Mouse (Mus musculus): ENCODE results near the gene Hnrnpl. TPM values are rescaled to one million over a fixed set of nuclear protein-coding genes. Genes with fewer than 3 reads are reported as not detected.

Gene Hnrnpl
- polyA plus RNA-seq, 1 experiment from 2014 or later, result 372 TPM

- no peaks in the 10 kb centered on the region for H3K9me3 ChIP-seq
- no peak overlapping the region for H3K4me3 ChIP-seq
- peaks cover 13% of the 10 kb centered on the region for H3K36me3 ChIP-seq
- H3K27ac ChIP-seq, result 0 out of 2 replicates have a peak overlapping the region, but pooled peaks have one; percentile 19
- ATAC-seq (ENCODE audit: insufficient number of reproducible peaks, insufficient read depth, low FRiP score, low TSS enrichment), result no peak
- H3K4me2 ChIP-seq (replicated peaks), result no peak overlapping the region
- H3K9ac ChIP-seq, result no peak overlapping the region
- H3K27me3 ChIP-seq, result no peaks in the 10 kb centered on the region
- peaks cover 18% of the 10 kb centered on the region for H3K4me1 ChIP-seq
Observed at GRCm38 (mm10) chr7:28791706-28792105, 16.6 kb upstream of the Hnrnpl start.

GRCm38 (mm10) chr7:28792391-28793185 lies 15.8 kb upstream of the Hnrnpl start:
- Histone ChIP-seq H3K27ac (0 out of 2 replicates have a peak overlapping the region, but pooled peaks have one; percentile 19), H3K4me3 (no peak overlapping the region), H3K36me3 (peaks cover 6% of the 10 kb centered on the region), H3K4me2 (replicated peaks) (no peak overlapping the region), H3K9me3 (no peaks in the 10 kb centered on the region), H3K27me3 (no peaks in the 10 kb centered on the region), H3K9ac (no peak overlapping the region), H3K4me1 (peaks cover 21% of the 10 kb centered on the region)
- 79% methylated on average over 14 of the region's 14 CpGs for whole genome bisulfite sequencing
- ATAC-seq (ENCODE audit: insufficient number of reproducible peaks, insufficient read depth, low FRiP score, low TSS enrichment), result no peak

GRCm38 (mm10) chr7:28793834-28794233 lies 14.5 kb upstream of the Hnrnpl start:
- no peak overlapping the region for H3K9ac ChIP-seq
- 33% methylated on average over 2 of the region's 2 CpGs for WGBS
- H3K4me1 ChIP-seq, result peaks cover 18% of the 10 kb centered on the region
- H3K36me3 ChIP-seq, result no peaks in the 10 kb centered on the region
- no peak for ATAC-seq (ENCODE audit: insufficient number of reproducible peaks, insufficient read depth, low FRiP score, low TSS enrichment)
- H3K4me3 ChIP-seq, result no peak overlapping the region
- no peak overlapping the region for H3K4me2 ChIP-seq (replicated peaks)
- no peaks in the 10 kb centered on the region for H3K9me3 ChIP-seq
- H3K27me3 ChIP-seq, result no peaks in the 10 kb centered on the region
- no peak overlapping the region for H3K27ac ChIP-seq

- no peaks in the 10 kb centered on the region for H3K36me3 ChIP-seq
- ATAC-seq (ENCODE audit: insufficient number of reproducible peaks, insufficient read depth, low FRiP score, low TSS enrichment), result no peak
- no peak overlapping the region for H3K27ac ChIP-seq
- no peak overlapping the region for H3K4me3 ChIP-seq
- H3K4me1 ChIP-seq, result peaks cover 12% of the 10 kb centered on the region
- no peak overlapping the region for H3K4me2 ChIP-seq (replicated peaks)
- H3K9ac ChIP-seq, result no peak overlapping the region
- no peaks in the 10 kb centered on the region for H3K27me3 ChIP-seq
- 75% methylated on average over 3 of the region's 3 CpGs for WGBS
- no peaks in the 10 kb centered on the region for H3K9me3 ChIP-seq
Observed at GRCm38 (mm10) chr7:28794496-28794895, 13.8 kb upstream of the Hnrnpl start.

GRCm38 (mm10) chr7:28795832-28796231 lies 12.5 kb upstream of the Hnrnpl start:
- Histone ChIP-seq H3K36me3 (no peaks in the 10 kb centered on the region), H3K4me1 (peaks cover 7% of the 10 kb centered on the region), H3K4me3 (no peak overlapping the region), H3K27ac (0 out of 2 replicates have a peak overlapping the region, but pooled peaks have one; percentile 17), H3K27me3 (no peaks in the 10 kb centered on the region), H3K9me3 (no peaks in the 10 kb centered on the region), H3K9ac (no peak overlapping the region), H3K4me2 (replicated peaks) (no peak overlapping the region; the same call in 1 of the 2 replicates)
- 74% methylated on average over 15 of the region's 15 CpGs for WGBS
- no peak for ATAC-seq (ENCODE audit: insufficient number of reproducible peaks, insufficient read depth, low FRiP score, low TSS enrichment)

- Histone ChIP-seq H3K4me3 (0 out of 2 replicates have a peak overlapping the region, but pooled peaks have one; percentile 14), H3K27me3 (no peaks in the 10 kb centered on the region), H3K9ac (peak overlapping the region; percentile 33), H3K9me3 (no peaks in the 10 kb centered on the region), H3K27ac (0 out of 2 replicates have a peak overlapping the region, but pooled peaks have one; percentile 17), H3K36me3 (no peaks in the 10 kb centered on the region), H3K4me1 (peaks cover 7% of the 10 kb centered on the region), H3K4me2 (replicated peaks) (peak overlapping the region; percentile 40)
- peak; percentile 43; the same call in 1 of the 2 replicates for ATAC-seq (ENCODE audit: insufficient number of reproducible peaks, insufficient read depth, low FRiP score, low TSS enrichment)
- WGBS, result 17% methylated on average over 32 of the region's 32 CpGs
Observed at GRCm38 (mm10) chr7:28796562-28796975, 11.8 kb upstream of the Hnrnpl start.

- peaks cover 32% of the 10 kb centered on the region for H3K4me1 ChIP-seq
- H3K9ac ChIP-seq, result no peak overlapping the region
- no peaks in the 10 kb centered on the region for H3K9me3 ChIP-seq
- no peak for ATAC-seq (ENCODE audit: insufficient number of reproducible peaks, insufficient read depth, low FRiP score, low TSS enrichment)
- no peaks in the 10 kb centered on the region for H3K36me3 ChIP-seq
- WGBS, result 89% methylated on average over 9 of the region's 9 CpGs
- no peak overlapping the region for H3K4me2 ChIP-seq (replicated peaks)
- no peak overlapping the region for H3K4me3 ChIP-seq
- H3K27ac ChIP-seq, result no peak overlapping the region
- no peaks in the 10 kb centered on the region for H3K27me3 ChIP-seq
Observed at GRCm38 (mm10) chr7:28799994-28800393, 8.3 kb upstream of the Hnrnpl start.

- ATAC-seq (ENCODE audit: insufficient number of reproducible peaks, insufficient read depth, low FRiP score, low TSS enrichment), result no peak
- no peak overlapping the region for H3K4me2 ChIP-seq (replicated peaks)
- H3K36me3 ChIP-seq, result no peaks in the 10 kb centered on the region
- H3K9me3 ChIP-seq, result no peaks in the 10 kb centered on the region
- H3K27me3 ChIP-seq, result no peaks in the 10 kb centered on the region
- peaks cover 30% of the 10 kb centered on the region for H3K4me1 ChIP-seq
- WGBS, result 70% methylated on average over 3 of the region's 3 CpGs
- no peak overlapping the region for H3K9ac ChIP-seq
- no peak overlapping the region for H3K4me3 ChIP-seq
- H3K27ac ChIP-seq, result peak overlapping the region; percentile 89
Observed at GRCm38 (mm10) chr7:28801451-28801850, 6.9 kb upstream of the Hnrnpl start.

- peak overlapping the region; percentile 27; the same call in 1 of the 2 replicates for H3K4me2 ChIP-seq (replicated peaks)
- peaks cover 24% of the 10 kb centered on the region for H3K4me1 ChIP-seq
- ATAC-seq (ENCODE audit: insufficient number of reproducible peaks, insufficient read depth, low FRiP score, low TSS enrichment), result 0 out of 2 replicates have a peak, but pooled peaks have one; percentile 49
- H3K9me3 ChIP-seq, result no peaks in the 10 kb centered on the region
- 20% methylated on average over 10 of the region's 10 CpGs for WGBS
- no peak overlapping the region for H3K9ac ChIP-seq
- 0 out of 2 replicates have a peak overlapping the region, but pooled peaks have one; percentile 8 for H3K4me3 ChIP-seq
- H3K36me3 ChIP-seq, result no peaks in the 10 kb centered on the region
- H3K27me3 ChIP-seq, result no peaks in the 10 kb centered on the region
- peak overlapping the region; percentile 89 for H3K27ac ChIP-seq
Observed at GRCm38 (mm10) chr7:28801901-28802670, 6.3 kb upstream of the Hnrnpl start.

GRCm38 (mm10) chr7:28802846-28803588 lies 5.3 kb upstream of the Hnrnpl start:
- no peaks in the 10 kb centered on the region for H3K9me3 ChIP-seq
- H3K36me3 ChIP-seq, result no peaks in the 10 kb centered on the region
- H3K4me3 ChIP-seq, result 0 out of 2 replicates have a peak overlapping the region, but pooled peaks have one; percentile 8
- peak overlapping the region; percentile 89 for H3K27ac ChIP-seq
- peaks cover 29% of the 10 kb centered on the region for H3K4me1 ChIP-seq
- WGBS, result 7% methylated on average over 10 of the region's 10 CpGs
- no peaks in the 10 kb centered on the region for H3K27me3 ChIP-seq
- peak overlapping the region; percentile 27 for H3K4me2 ChIP-seq (replicated peaks)
- no peak overlapping the region for H3K9ac ChIP-seq
- ATAC-seq (ENCODE audit: insufficient number of reproducible peaks, insufficient read depth, low FRiP score, low TSS enrichment), result peak; percentile 55; the same call in 1 of the 2 replicates

GRCm38 (mm10) chr7:28803756-28804155 lies 4.6 kb upstream of the Hnrnpl start:
- 45% methylated on average over 4 of the region's 4 CpGs for WGBS
- ATAC-seq (ENCODE audit: insufficient number of reproducible peaks, insufficient read depth, low FRiP score, low TSS enrichment), result no peak

More at GRCm38 (mm10) chr7:28803756-28804155, 4.6 kb upstream of the Hnrnpl start:
- Histone ChIP-seq H3K9me3 (no peaks in the 10 kb centered on the region), H3K4me2 (replicated peaks) (no peak overlapping the region), H3K4me3 (no peak overlapping the region), H3K27me3 (no peaks in the 10 kb centered on the region), H3K4me1 (peaks cover 32% of the 10 kb centered on the region), H3K9ac (no peak overlapping the region), H3K36me3 (no peaks in the 10 kb centered on the region), H3K27ac (peak overlapping the region; percentile 89)
